Mouse (Mus musculus): ENCODE results near the gene Gm29735.
"Not testable (repeated sequence)": the region's sequence is repeated elsewhere in the genome, so short reads cannot be mapped to it uniquely, and the experiment has no call there.

The Gm29735 gene

DNA sequence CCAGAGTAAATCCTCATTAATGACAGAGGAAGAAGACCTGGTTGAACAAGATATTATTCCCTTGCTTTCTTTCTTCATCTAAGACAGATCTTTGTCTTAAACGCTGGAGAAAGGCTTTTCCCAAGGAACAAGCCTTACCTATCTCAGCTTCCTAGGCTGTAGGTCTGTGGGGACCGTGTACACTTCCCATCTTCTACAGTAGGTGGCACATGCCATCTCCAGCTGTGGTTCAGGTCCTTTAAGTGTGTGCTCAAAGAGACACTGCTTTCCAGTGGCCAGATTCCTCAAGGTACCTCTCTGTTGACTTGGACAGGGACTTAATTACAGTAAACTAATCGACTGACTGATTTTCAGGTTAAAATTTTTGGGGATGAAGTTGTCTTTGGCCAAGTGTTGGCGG lies 28.1 kb downstream of the Gm29735 start:
- intact Hi-C loops (cut with DNase I): no loop called here

DNA sequence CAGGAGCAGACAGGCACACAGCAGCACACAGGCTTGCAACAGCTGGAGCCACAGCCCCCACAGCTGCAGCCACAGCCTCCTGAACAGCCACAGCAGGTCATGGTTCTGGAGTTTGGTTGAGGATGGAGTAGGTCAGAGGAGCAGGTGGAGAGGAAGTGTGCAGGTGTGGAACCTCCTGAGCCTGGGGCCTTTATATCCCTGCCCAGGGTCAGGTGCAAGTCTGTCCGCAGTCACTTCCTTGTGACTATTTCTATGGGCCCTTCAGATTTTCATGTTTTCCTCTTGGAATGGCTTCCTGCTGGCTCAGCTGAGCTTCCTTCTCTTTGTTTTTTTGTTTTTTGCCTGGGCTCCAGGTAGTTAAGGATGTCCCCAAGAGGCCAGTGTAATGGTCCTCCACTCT lies 36.3 kb downstream of the Gm29735 start, which contains the start of gene Gm45618:
TSS of gene Gm45618 (minus strand) at position 101 of the 400 bp plus-strand sequence.
- intact Hi-C loops (cut with DNase I): not testable (repeated sequence)

DNA sequence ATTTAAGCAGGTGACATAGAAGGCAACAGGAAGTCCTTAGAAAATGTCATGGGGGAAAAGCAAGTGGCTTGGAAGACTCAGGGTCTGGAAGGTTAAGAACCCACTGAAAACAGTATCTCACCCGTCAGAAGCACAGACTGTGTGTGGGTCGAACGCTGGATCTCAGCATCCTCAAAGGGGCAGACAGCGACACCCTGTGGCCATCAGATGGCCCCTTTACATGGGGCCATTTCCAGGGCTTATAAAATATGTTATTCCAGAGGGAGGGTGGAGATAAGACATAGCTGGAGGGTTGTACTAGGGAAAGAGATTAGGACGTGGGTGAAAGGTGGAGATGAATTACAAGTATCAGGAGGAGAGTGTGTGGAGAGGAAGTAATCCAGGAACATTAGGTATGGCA lies 37.3 kb downstream of the Gm29735 start:
- intact Hi-C loops (cut with DNase I): no loop called here
